Mouse (Mus musculus) embryonic facial prominence, embryonic 14.5 days (tissue): ENCODE measurements around the gene Homer1. TPM values are rescaled to one million over a fixed set of nuclear protein-coding genes. Genes with fewer than 3 reads are reported as not detected.

ENCODE experiments used
- ATAC-seq: fragments of 200-750 bp; cut with Nextera tagmentation; 2 replicates; pipeline ENCODE4 v1.8.0; 2017; ENCODE audit warnings: low read depth, moderate number of reproducible peaks, moderate TSS enrichment
- DNase-seq: peaks from one replicate; pipeline ENCODE4 v3.0.0-alpha.2; 2015; ENCODE audit warnings: low spot score
- H3K27ac ChIP-seq: fragments of 300-500 bp; sonication (generic); replicated peaks from 2 replicates; pipeline ENCODE4 v1.5.1; 2014; ENCODE audit warnings: low read depth, mild to moderate bottlenecking, low read length, moderate library complexity
- H3K27me3 ChIP-seq: fragments of 300-500 bp; sonication (generic); replicated peaks from 2 replicates; pipeline ENCODE4 v1.6.1; 2014; ENCODE audit warnings: low read length; ENCODE audit not compliant: control insufficient read depth, insufficient read depth
- H3K36me3 ChIP-seq: fragments of 300-500 bp; sonication (generic); 2 replicates; pipeline ENCODE4 v1.6.1; 2014; ENCODE audit warnings: low read length, mixed read lengths; ENCODE audit not compliant: control insufficient read depth, insufficient read depth
- H3K4me1 ChIP-seq: fragments of 300-500 bp; sonication (generic); 2 replicates; pipeline ENCODE4 v1.6.1; 2014; ENCODE audit warnings: antibody characterized with exemption, low read length; ENCODE audit not compliant: control insufficient read depth, insufficient read depth
- H3K4me2 ChIP-seq: fragments of 300-500 bp; sonication (generic); 2 replicates; pipeline ENCODE4 v1.6.1; 2014; ENCODE audit warnings: low read depth, mild to moderate bottlenecking, low read length, moderate library complexity, mixed read lengths
- H3K4me3 ChIP-seq: fragments of 300-500 bp; sonication (generic); 2 replicates; pipeline ENCODE4 v1.5.1; 2014; ENCODE audit warnings: low read depth, mild to moderate bottlenecking, low read length
- H3K9ac ChIP-seq: fragments of 300-500 bp; sonication (generic); 2 replicates; pipeline ENCODE4 v1.6.1; 2014; ENCODE audit warnings: low read depth, mild to moderate bottlenecking, low read length, moderate library complexity, mixed read lengths
- H3K9me3 ChIP-seq: fragments of 300-500 bp; sonication (generic); 2 replicates; pipeline ENCODE4 v1.6.1; 2016; ENCODE audit warnings: low read length; ENCODE audit not compliant: control insufficient read depth
- WGBS: fragments of 180-500 bp; shearing (Covaris S2); extraction: QIAGEN DNeasy Blood & Tissue Kit; methylation state at CpG from one replicate; pipeline ENCODE4 v1.1.7; 2014; 5-methylcytosine and 5-hydroxymethylcytosine counted together
- polyA plus RNA-seq: library from polyadenylated mRNA; unstranded; fragments of >200 nt; fragmentation: Nextera tagmentation; extraction: Ambion mirVana; gene quantifications from 2 replicates; pipeline ENCODE4 v1.2.1, GENCODE M21; 2014

Homer1 gene
- polyA plus RNA-seq, 1 experiment from 2014 or later, result 9.1 TPM

- Histone ChIP-seq H3K27me3 (no peaks in the 10 kb centered on the region), H3K9ac (no peak overlapping the region), H3K4me3 (no peak overlapping the region), H3K27ac (0 out of 2 replicates have a peak overlapping the region, but pooled peaks have one; percentile 24), H3K9me3 (no peaks in the 10 kb centered on the region), H3K4me1 (no peaks in the 10 kb centered on the region), H3K36me3 (peaks cover 11% of the 10 kb centered on the region), H3K4me2 (no peak overlapping the region)
- DNase-seq (no peak), ATAC-seq (no peak)
- 56% methylated on average over 7 of the region's 7 CpGs for WGBS
Observed at GRCm38 (mm10) chr13:93388594-93389241, 89.3 kb downstream of the Homer1 start.

GRCm38 (mm10) chr13:93389242-93389625, 89.8 kb downstream of the Homer1 start:
- Histone ChIP-seq H3K27ac (peak overlapping the region; percentile 16; the same call in 1 of the 2 replicates), H3K9me3 (no peaks in the 10 kb centered on the region), H3K4me3 (no peak overlapping the region), H3K4me2 (no peak overlapping the region), H3K9ac (no peak overlapping the region), H3K27me3 (no peaks in the 10 kb centered on the region), H3K36me3 (peaks cover 15% of the 10 kb centered on the region), H3K4me1 (no peaks in the 10 kb centered on the region)
- DNase-seq (peak; percentile 53), ATAC-seq (no peak)
- 41% methylated on average over 2 of the region's 2 CpGs for WGBS

GRCm38 (mm10) chr13:93399710-93400216, 100.3 kb downstream of the Homer1 start:
- 75% methylated on average over 5 of the region's 5 CpGs for WGBS
- no peak for ATAC-seq
- Histone ChIP-seq H3K9me3 (peaks cover 3% of the 10 kb centered on the region; the same call in 1 of the 2 replicates), H3K4me2 (no peak overlapping the region), H3K4me1 (no peaks in the 10 kb centered on the region), H3K36me3 (peaks cover 25% of the 10 kb centered on the region), H3K4me3 (no peak overlapping the region), H3K27ac (no peak overlapping the region), H3K9ac (no peak overlapping the region), H3K27me3 (no peaks in the 10 kb centered on the region)
- no peak for DNase-seq

GRCm38 (mm10) chr13:93401947-93402346, 102.5 kb downstream of the Homer1 start:
- Histone ChIP-seq H3K27ac (no peak overlapping the region), H3K4me1 (no peaks in the 10 kb centered on the region), H3K36me3 (peaks cover 19% of the 10 kb centered on the region; the same call in 1 of the 2 replicates), H3K4me3 (no peak overlapping the region), H3K4me2 (no peak overlapping the region), H3K9me3 (peaks cover 3% of the 10 kb centered on the region; the same call in 1 of the 2 replicates), H3K27me3 (no peaks in the 10 kb centered on the region), H3K9ac (no peak overlapping the region)
- ATAC-seq, result no peak
- 75% methylated on average over 7 of the region's 7 CpGs for WGBS
- no peak for DNase-seq

GRCm38 (mm10) chr13:93406855-93407254, 107.4 kb downstream of the Homer1 start:
- Histone ChIP-seq H3K27ac (no peak overlapping the region), H3K9me3 (no peaks in the 10 kb centered on the region), H3K27me3 (no peaks in the 10 kb centered on the region), H3K36me3 (0 out of 2 replicates have a peak, but pooled peaks cover 7% of the 10 kb centered on the region), H3K4me2 (no peak overlapping the region), H3K9ac (no peak overlapping the region), H3K4me3 (no peak overlapping the region), H3K4me1 (no peaks in the 10 kb centered on the region)
- 85% methylated on average over 5 of the region's 5 CpGs for WGBS
- DNase-seq, result no peak
- ATAC-seq, result no peak

- H3K36me3 ChIP-seq, result 0 out of 2 replicates have a peak, but pooled peaks cover 7% of the 10 kb centered on the region
- H3K9me3 ChIP-seq, result no peaks in the 10 kb centered on the region
- no peaks in the 10 kb centered on the region for H3K27me3 ChIP-seq
- no peak overlapping the region for H3K9ac ChIP-seq
- WGBS, result 86% methylated on average over 4 of the region's 4 CpGs
- H3K4me3 ChIP-seq, result no peak overlapping the region
- H3K4me1 ChIP-seq, result no peaks in the 10 kb centered on the region
- ATAC-seq (no peak), DNase-seq (no peak)
- H3K4me2 ChIP-seq, result no peak overlapping the region
- H3K27ac ChIP-seq, result no peak overlapping the region
Observed at GRCm38 (mm10) chr13:93410343-93410742, 110.9 kb downstream of the Homer1 start.

GRCm38 (mm10) chr13:93415055-93415454, 115.6 kb downstream of the Homer1 start:
- Histone ChIP-seq H3K9me3 (no peaks in the 10 kb centered on the region), H3K27me3 (no peaks in the 10 kb centered on the region), H3K36me3 (no peaks in the 10 kb centered on the region), H3K4me3 (no peak overlapping the region), H3K9ac (no peak overlapping the region), H3K4me2 (no peak overlapping the region), H3K27ac (no peak overlapping the region), H3K4me1 (no peaks in the 10 kb centered on the region)
- no peak for DNase-seq
- ATAC-seq, result no peak
- 89% methylated on average over 5 of the region's 5 CpGs for WGBS

GRCm38 (mm10) chr13:93418292-93418691, 118.9 kb downstream of the Homer1 start:
- 90% methylated on average over 2 of the region's 2 CpGs for WGBS
- Histone ChIP-seq H3K4me1 (no peaks in the 10 kb centered on the region), H3K27me3 (no peaks in the 10 kb centered on the region), H3K9me3 (no peaks in the 10 kb centered on the region), H3K4me2 (no peak overlapping the region), H3K27ac (no peak overlapping the region), H3K4me3 (no peak overlapping the region), H3K9ac (no peak overlapping the region), H3K36me3 (no peaks in the 10 kb centered on the region)
- no peak for DNase-seq
- no peak for ATAC-seq

GRCm38 (mm10) chr13:93419779-93420178, 120.3 kb downstream of the Homer1 start:
- Histone ChIP-seq H3K36me3 (no peaks in the 10 kb centered on the region), H3K4me3 (no peak overlapping the region), H3K9me3 (no peaks in the 10 kb centered on the region), H3K4me1 (no peaks in the 10 kb centered on the region), H3K4me2 (no peak overlapping the region), H3K27me3 (no peaks in the 10 kb centered on the region), H3K9ac (no peak overlapping the region), H3K27ac (no peak overlapping the region)
- DNase-seq (peak; percentile 16), ATAC-seq (no peak)
- 76% methylated on average over 2 of the region's 2 CpGs for whole genome bisulfite sequencing
